Mouse (Mus musculus): ENCODE results near the gene Csnk1d. TPM values are rescaled to one million over a fixed set of nuclear protein-coding genes. Genes with fewer than 3 reads are reported as not detected.
A peak's percentile ranks its signal among the peaks of the same experiment; 100 is the strongest.

Csnk1d gene
- total RNA-seq, 2 experiments from 2014 or later: 115 TPM

- DNase-seq (ENCODE audit: low spot score in 2 of 2): no peak
Observed at GRCm38 (mm10) chr11:120955701-120956100, 35.4 kb downstream of the Csnk1d start.

GRCm38 (mm10) chr11:120954936-120955335 lies 36.2 kb downstream of the Csnk1d start:
- DNase-seq (ENCODE audit: low spot score in 2 of 2): no peak

DNA sequence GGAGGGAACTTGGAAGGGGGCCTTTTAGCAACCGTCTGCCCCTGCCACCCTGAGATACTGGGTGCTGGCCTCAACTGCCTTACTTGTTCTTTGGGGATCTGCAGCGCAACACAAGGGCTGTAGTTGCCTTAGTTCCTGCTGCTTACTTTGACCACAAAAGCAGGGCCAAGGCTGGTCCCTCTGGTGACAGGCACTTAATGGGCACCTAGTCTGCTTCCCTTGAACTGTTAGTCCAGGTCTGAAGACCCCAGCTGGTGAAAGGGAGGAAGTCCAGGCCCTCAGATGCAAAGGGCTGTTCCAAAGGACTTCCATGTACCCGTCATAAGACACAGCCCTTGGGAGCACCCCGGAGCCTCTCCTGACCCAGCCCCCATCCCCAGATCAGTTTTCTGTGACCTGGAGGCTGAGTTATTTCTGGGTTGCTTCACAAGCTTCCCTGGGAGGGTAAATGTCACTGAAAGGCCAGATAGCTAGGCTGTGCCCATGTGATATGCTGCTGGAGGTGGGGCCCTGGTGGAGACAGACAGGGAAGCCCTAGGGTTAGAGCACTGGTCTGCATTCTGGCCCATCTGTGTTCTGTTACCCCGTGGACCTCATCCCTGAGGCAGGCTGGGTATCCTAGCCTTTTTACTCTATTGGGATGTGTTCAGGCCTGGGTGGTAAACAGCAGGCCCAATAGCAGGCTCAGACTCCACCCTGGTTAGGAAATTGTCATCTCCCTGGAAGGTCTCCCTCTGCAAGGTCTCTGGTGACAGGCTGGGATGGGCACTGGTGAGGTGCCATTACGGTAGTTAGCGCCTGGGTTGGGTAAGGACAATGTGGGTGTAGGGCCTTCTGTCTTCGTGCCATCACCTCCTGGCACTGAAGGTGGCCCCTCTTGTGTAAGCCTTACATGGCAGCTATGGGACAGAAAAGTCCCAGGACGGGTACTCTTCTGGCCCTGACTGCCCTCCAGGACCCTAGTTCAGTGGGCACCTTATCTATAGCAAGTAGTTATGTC lies 39.1 kb downstream of the Csnk1d start:
- DNase-seq (ENCODE audit: low spot score in 2 of 2): no peak

- DNase-seq (ENCODE audit: low spot score in 2 of 2): no peak
Observed at GRCm38 (mm10) chr11:120951237-120951636, 39.9 kb downstream of the Csnk1d start.

- DNase-seq (ENCODE audit: low spot score in 2 of 2): peak; percentile 35 to 67
Observed at GRCm38 (mm10) chr11:120950281-120951202, 40.6 kb downstream of the Csnk1d start.

DNA sequence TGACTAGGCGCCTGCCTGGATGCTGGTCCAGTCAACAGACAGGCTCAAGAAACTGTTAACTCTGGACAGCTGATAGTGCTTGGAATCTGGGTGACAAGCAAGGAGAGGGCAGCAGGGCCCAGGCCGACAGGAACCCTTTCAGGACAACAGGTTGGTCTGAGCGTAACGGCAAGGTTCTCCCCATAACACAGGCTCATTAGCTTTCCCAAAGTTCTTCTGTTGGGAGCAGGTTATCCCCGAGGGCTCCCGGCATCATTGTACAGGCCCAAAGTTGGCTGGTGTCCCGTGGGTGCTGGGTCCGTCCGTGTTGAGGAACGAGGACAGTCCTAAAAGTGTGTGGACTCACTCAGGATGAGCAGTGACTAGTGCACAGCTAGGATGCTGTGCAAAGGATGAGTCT lies 41.3 kb downstream of the Csnk1d start:
- no peak for DNase-seq (ENCODE audit: low spot score in 2 of 2)

- no peak for DNase-seq (ENCODE audit: low spot score in 2 of 2)
Observed at GRCm38 (mm10) chr11:120948861-120949851, 42.0 kb downstream of the Csnk1d start.

DNA sequence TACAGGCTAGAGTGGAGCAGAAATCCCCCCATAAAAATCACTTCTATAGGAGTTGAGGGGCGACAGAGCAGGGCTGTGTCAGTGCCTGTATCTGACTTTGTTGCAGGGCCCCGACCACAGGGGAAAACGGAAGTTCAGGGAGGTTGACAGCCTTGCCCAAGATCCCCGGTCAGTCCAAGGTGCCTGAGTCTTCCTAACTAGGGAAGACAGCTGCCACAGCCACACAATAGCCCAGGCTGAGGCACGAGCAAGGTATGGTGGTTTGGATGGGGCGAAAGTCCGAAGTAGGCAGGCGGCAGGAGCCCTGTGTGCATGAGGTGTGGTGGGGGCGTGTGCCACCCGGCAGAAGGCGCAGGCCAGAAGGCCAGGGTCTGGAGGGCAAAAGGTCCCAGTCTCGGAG lies 42.8 kb downstream of the Csnk1d start, which contains the start of gene Slc16a3:
Gene Slc16a3, plus strand, starts transcription at position 153 of the 400 bp plus-strand sequence.
- no peak for DNase-seq (ENCODE audit: low spot score in 2 of 2)

GRCm38 (mm10) chr11:120945926-120946325 lies 45.2 kb downstream of the Csnk1d start:
- no peak for DNase-seq (ENCODE audit: low spot score in 2 of 2)

DNA sequence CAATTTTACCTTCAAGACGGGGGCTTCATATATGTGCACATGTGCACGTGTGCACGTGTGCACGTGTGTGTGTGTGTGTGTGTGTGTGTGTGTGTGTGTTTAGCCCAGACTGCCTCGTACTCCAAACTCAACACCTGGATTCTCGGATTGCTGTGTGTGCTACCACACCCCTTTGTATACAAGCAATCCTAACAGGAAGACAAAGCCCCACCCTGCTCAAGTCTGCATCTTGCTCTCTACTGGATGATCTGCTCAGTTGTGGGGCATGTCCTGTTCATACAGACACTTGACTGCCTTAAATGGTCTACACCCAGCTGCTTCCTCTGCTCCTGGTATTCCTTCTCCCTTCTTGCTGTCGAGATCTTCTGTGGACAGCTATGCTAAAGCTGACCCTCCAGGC lies 45.9 kb downstream of the Csnk1d start:
- DNase-seq (ENCODE audit: low spot score in 2 of 2): no peak

- no peak for DNase-seq (ENCODE audit: low spot score in 2 of 2)
Observed at GRCm38 (mm10) chr11:120940959-120941358, 50.2 kb downstream of the Csnk1d start.

DNA sequence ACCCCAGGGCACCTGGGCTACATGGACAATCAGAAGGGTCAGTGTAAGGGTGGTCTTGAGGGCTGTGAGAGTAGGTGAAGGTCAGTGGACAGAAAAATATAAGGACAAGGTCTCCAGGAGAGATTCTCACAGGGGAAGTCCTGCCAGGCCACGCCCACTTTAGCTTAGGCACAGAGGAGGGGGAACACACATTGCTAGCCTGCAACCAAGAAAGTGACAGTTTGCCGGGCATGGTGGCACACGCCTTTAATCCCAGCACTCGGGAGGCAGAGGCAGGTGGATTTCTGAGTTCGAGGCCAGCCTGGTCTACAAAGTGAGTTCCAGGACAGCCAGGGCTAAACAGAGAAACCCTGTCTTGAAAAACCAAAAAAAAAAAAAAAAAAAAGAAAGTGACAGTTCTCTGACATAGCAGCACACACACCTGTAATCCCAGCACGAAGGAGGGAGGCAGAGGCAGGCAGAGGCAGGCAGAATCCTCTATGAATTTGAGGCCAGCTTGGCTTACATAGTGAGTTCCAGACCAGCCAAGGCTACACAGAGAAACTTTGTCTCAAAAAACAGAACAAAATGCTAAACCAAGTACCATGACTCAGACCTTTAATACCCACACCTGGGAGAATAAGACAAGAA lies 51.3 kb downstream of the Csnk1d start:
- no peak for DNase-seq (ENCODE audit: low spot score in 2 of 2)

DNA sequence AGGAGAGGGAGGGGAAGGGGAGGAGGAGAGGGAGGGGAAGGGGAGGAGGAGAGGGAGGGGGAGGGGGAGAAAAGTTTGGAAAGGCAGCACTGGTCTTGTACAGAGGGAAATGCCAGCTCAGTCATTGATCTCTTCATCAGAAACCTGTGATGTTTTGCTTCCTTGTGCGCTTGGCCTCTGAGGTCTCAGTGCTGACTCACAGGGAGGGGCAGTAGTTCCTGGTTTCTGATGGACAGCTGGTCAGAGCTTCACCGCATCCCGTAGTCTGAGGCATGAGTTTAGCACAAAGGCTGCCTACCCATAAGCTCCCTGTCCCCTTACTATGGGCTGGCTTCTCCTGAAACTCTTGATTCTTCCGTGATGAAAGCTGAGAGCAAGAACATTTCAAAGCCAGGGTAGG lies 52.3 kb downstream of the Csnk1d start:
- no peak for DNase-seq (ENCODE audit: low spot score in 2 of 2)

DNA sequence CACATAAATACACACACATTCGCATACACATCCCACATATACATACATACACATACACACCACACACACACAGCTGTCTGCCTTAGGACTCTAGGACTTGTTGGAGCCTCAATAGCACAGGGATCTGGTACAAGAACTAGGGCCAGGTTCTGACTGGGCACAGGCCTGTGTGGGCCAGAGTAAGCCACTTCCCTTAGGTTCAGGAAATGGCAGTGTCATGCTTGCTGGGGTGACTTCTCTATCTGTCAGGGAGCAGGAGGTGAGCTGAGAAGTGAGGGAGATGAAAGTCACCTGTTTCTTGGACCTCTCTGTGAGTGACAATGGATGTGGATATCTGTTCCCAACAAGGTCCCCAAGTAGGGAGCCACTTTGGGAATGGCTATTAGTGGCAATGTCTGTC lies 53.2 kb downstream of the Csnk1d start:
- no peak for DNase-seq (ENCODE audit: low spot score in 2 of 2)

DNA sequence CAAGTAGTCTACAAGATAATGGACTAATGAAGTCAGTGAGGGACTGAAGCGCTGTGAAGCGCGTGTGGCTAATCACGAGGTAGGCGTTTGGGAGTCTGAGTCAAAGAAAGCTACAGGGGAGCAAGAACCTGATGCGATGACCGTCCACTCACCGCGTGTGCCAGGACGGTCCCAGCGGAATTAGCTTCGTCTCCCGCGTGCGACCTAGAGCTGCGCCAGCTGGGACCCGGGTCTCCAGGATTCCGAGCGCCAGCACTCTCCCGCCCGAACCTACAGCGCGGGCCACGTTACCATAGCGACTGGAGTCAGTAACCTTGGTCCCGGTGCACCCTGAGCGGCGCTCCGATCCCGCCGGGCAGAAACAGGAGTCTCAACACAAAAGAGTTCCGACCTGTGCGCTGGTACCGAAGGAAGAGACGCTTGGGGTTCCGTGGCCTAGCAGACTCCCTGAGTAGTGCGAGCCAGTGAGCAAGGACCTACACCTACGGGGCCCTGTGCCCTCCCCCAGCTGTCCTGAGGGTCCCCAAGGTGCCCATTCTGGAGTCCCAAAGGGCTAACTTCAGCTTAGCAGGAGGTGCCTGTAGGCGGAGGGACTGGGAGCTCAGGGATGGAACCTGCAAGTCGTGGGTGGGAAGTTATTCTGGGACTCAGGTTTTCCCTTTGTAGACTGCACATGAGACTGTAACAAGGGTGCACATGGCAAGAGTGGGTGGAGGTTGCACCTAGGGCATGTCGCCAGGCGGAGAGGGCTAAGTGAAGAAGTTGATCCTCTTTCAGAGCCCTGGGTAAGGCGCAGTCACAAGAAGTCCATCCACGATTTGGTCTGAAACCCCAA lies 58.3 kb downstream of the Csnk1d start, which contains the start of gene Ccdc57:
Gene Ccdc57, minus strand, starts transcription at position 309 of the 835 bp plus-strand sequence.
- peak; percentile 95 to 96 for DNase-seq (ENCODE audit: low spot score in 2 of 2)

GRCm38 (mm10) chr11:120931479-120931878 lies 59.7 kb downstream of the Csnk1d start:
- no peak for DNase-seq (ENCODE audit: low spot score in 2 of 2)

- DNase-seq (ENCODE audit: low spot score in 2 of 2): no peak
Observed at GRCm38 (mm10) chr11:120928468-120928867, 62.7 kb downstream of the Csnk1d start.

DNA sequence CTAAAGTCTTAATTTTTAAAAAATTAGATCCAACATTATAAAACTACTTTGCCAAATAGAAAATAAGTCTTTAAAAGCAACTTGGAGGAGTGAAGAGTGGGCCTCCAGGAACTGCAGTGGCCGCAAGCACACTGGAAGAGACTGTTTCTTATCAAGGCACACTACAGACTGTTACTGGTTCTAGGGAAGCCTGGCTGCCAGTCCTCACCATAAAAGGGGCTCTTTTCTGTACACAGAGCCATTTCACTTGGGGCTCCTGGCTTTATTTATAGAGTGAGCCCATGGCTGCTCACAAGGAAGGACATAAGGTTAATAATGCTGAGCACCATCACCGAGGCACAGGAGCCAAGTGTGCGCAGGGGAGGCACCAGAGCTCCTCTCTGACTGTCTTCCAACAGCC lies 68.6 kb downstream of the Csnk1d start:
- no peak for DNase-seq (ENCODE audit: low spot score in 2 of 2)

DNA sequence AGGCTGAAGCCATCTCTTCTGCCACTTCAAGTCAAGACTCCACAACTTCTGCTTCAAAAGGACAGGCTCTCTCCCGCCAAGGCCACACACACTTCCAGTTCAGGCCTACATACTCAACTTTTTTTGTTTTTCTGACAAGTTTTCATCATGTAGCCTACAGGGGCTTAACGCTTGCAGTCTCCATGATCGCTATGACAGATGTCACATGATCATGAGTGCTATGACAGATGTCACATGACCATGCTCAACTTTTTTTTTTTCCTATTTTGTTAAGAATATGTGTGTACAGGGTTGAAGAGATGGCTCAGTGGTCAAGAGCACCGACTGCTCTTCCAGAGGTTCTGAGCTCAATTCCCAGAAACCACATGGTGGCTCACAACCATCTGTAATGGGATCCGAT lies 73.4 kb downstream of the Csnk1d start:
- no peak for DNase-seq (ENCODE audit: low spot score in 2 of 2)

Measured in layer of hippocampus, postnatal 10 days (tissue).